27 mouse cellular contexts compared by ENCODE assay signal in genomic region chr15:77482140-77482794, GRCm38 (mm10). TPM values are rescaled to one million over a fixed set of nuclear protein-coding genes. Genes with fewer than 3 reads are reported as not detected.
A peak's percentile ranks its signal among the peaks of the same experiment; 100 is the strongest.
DNase-seq lines count a peak whose midpoint lies in the region; ATAC-seq and TF ChIP-seq lines count a peak whose summit lies in the region.
"Had no signal": no experiment of that assay in that cellular context is flagged by ENCODE, and none has a peak within 500 bp of the region (broad histone marks: within the 10 kb centered on the region; RNA-seq: fewer than 3 reads in every experiment).

No protein-coding gene starts in this region.

- TF ChIP-seq CTCF in stomach, postnatal 0 days (IDR thresholded peaks at IDR 0.05; ENCODE audit: low read depth), result no peak

- no peak overlapping the region for H3K4me2 ChIP-seq in stomach, embryonic 16.5 days (ENCODE audit: low read depth, low read length)
- no peak overlapping the region for H3K4me2 ChIP-seq in stomach, postnatal 0 days (replicated peaks; ENCODE audit: low read depth)
- H3K4me2 ChIP-seq: embryonic facial prominence, embryonic 13.5 days; forebrain, embryonic 13.5 days; heart, embryonic 13.5 days; hindbrain, embryonic 12.5 days had no signal

- H3K36me3 ChIP-seq in stomach, embryonic 16.5 days (ENCODE audit: control insufficient read depth, insufficient read depth, low read length), result no peaks in the 10 kb centered on the region
- no peaks in the 10 kb centered on the region for H3K36me3 ChIP-seq in stomach, postnatal 0 days (ENCODE audit: control insufficient read depth, insufficient read depth, low read length)
- H3K36me3 ChIP-seq: embryonic facial prominence, embryonic 13.5 days; heart, embryonic 13.5 days; hindbrain, embryonic 12.5 days had no signal

- no peaks in the 10 kb centered on the region for H3K27me3 ChIP-seq in stomach, embryonic 16.5 days (ENCODE audit: control insufficient read depth, insufficient read depth, low read length)
- no peaks in the 10 kb centered on the region for H3K27me3 ChIP-seq in stomach, postnatal 0 days (ENCODE audit: control insufficient read depth, insufficient read depth, low read length)
- H3K27me3 ChIP-seq: embryonic facial prominence, embryonic 13.5 days; forebrain, embryonic 13.5 days; hindbrain, embryonic 12.5 days had no signal

- TF ChIP-seq EP300 in stomach, postnatal 0 days (optimal IDR thresholded peaks at IDR 0.05), result no peak

- no peak overlapping the region for H3K9ac ChIP-seq in stomach, embryonic 16.5 days (ENCODE audit: low read length)
- no peak overlapping the region for H3K9ac ChIP-seq in stomach, postnatal 0 days (ENCODE audit: low read length)
- H3K9ac ChIP-seq: embryonic facial prominence, embryonic 13.5 days; forebrain, embryonic 13.5 days; forebrain, postnatal 0 days; heart, embryonic 13.5 days; hindbrain, embryonic 12.5 days had no signal

- no peaks in the 10 kb centered on the region for H3K9me3 ChIP-seq in stomach, embryonic 16.5 days (replicated peaks; ENCODE audit: control insufficient read depth, low read length)
- no peaks in the 10 kb centered on the region for H3K9me3 ChIP-seq in stomach, postnatal 0 days (ENCODE audit: control insufficient read depth, low read length)
- H3K9me3 ChIP-seq: embryonic facial prominence, embryonic 13.5 days; forebrain, embryonic 13.5 days; heart, embryonic 13.5 days; hindbrain, embryonic 12.5 days had no signal

- no peak overlapping the region for H3K27ac ChIP-seq in stomach, embryonic 16.5 days (ENCODE audit: low read length)
- no peak overlapping the region for H3K27ac ChIP-seq in stomach, postnatal 0 days (replicated peaks)
- H3K27ac ChIP-seq: embryonic facial prominence, embryonic 13.5 days; forebrain, embryonic 13.5 days; heart, embryonic 13.5 days; hindbrain, embryonic 12.5 days had no signal

- no peak overlapping the region for H3K4me3 ChIP-seq in stomach, embryonic 16.5 days (replicated peaks; ENCODE audit: low read length)
- H3K4me3 ChIP-seq in stomach, postnatal 0 days (ENCODE audit: low read depth, low read length), result no peak overlapping the region
- H3K4me3 ChIP-seq: embryonic facial prominence, embryonic 13.5 days; forebrain, embryonic 13.5 days; heart, embryonic 13.5 days; hindbrain, embryonic 12.5 days had no signal

- H3K4me1 ChIP-seq in stomach, embryonic 16.5 days (ENCODE audit: control insufficient read depth, insufficient read depth, low read length), result no peaks in the 10 kb centered on the region
- no peaks in the 10 kb centered on the region for H3K4me1 ChIP-seq in stomach, postnatal 0 days (replicated peaks; ENCODE audit: control insufficient read depth, insufficient read depth)
- H3K4me1 ChIP-seq: embryonic facial prominence, embryonic 13.5 days; forebrain, embryonic 13.5 days; heart, embryonic 13.5 days; hindbrain, embryonic 12.5 days had no signal

- ATAC-seq in stomach, embryonic 16.5 days (ENCODE audit: insufficient read depth, low FRiP score), result peak; percentile 50; the same call in 1 of the 2 replicates
- ATAC-seq in stomach, postnatal 0 days (ENCODE audit: low FRiP score, low TSS enrichment), result no peak
- ATAC-seq: forebrain, embryonic 13.5 days; forebrain, postnatal 0 days had no signal

- peak; percentile 26 for DNase-seq in kidney, adult 11 months
- no peak for DNase-seq in kidney, postnatal 25 days
- DNase-seq in stomach, postnatal 0 days (ENCODE audit: low spot score), result no peak
- peak; percentile 12 for DNase-seq in kidney, postnatal 10 days
- DNase-seq in yolk sac, embryonic 10.5 days (ENCODE audit: low spot score), result peak; percentile 8
- no peak for DNase-seq in thymus, postnatal 4 days
- DNase-seq in layer of hippocampus, postnatal 10 days (ENCODE audit: low spot score in 2 of 2), result no peak
- DNase-seq: adrenal gland, postnatal 10 days; cerebellum, adult 11 months; cerebellum, adult 8-10 months; cerebellum, postnatal 25 days; forebrain, postnatal 0 days; gastrocnemius, postnatal 14 days; heart, postnatal 36 days had no signal

- WGBS in stomach, embryonic 16.5 days, result 60% methylated on average over 4 of the region's 4 CpGs
- WGBS in stomach, postnatal 0 days, result 59% methylated on average over 4 of the region's 4 CpGs

RNA-seq across cellular contexts. Expression of gene Apol10a, which starts 5.4 kb away (rescaled TPM):
- not detected in 2 replicates for polyA plus RNA-seq in stomach, embryonic 16.5 days (2015; fragmentation: Nextera tagmentation; extraction: Ambion mirVana)
- not detected in 2 replicates for polyA plus RNA-seq in stomach, postnatal 0 days (2015; fragmentation: Nextera tagmentation; extraction: Ambion mirVana)
- total RNA-seq in layer of hippocampus, postnatal 10 days (2021), result not detected
- total RNA-seq: adrenal gland, postnatal 4 days; forebrain, postnatal 0 days; gastrocnemius, adult 18-20 months; gastrocnemius, postnatal 14 days; heart, postnatal 36 days; MEL had no signal
- polyA plus RNA-seq: brain, embryonic 14.5 days; embryonic facial prominence, embryonic 13.5 days; forebrain, embryonic 13.5 days; forebrain, postnatal 0 days; gonadal fat pad, adult 2 months; heart, embryonic 13.5 days; hindbrain, embryonic 12.5 days had no signal

RNA-seq across cellular contexts. Expression of gene Apol11a, which starts 25.8 kb away (rescaled TPM):
- not detected in 2 replicates for polyA plus RNA-seq in stomach, embryonic 16.5 days (2015; fragmentation: Nextera tagmentation; extraction: Ambion mirVana)
- not detected in 2 replicates for polyA plus RNA-seq in stomach, postnatal 0 days (2015; fragmentation: Nextera tagmentation; extraction: Ambion mirVana)
- total RNA-seq in layer of hippocampus, postnatal 10 days (2021), result not detected
- total RNA-seq: adrenal gland, postnatal 10 days; adrenal gland, postnatal 4 days; forebrain, postnatal 0 days; gastrocnemius, adult 18-20 months; gastrocnemius, postnatal 14 days; heart, postnatal 36 days had no signal
- polyA plus RNA-seq: brain, embryonic 14.5 days; embryonic facial prominence, embryonic 13.5 days; forebrain, embryonic 13.5 days; forebrain, postnatal 0 days; gonadal fat pad, adult 2 months; heart, embryonic 13.5 days; heart, postnatal 0 days; hindbrain, embryonic 12.5 days had no signal

RNA-seq across cellular contexts. Expression of gene Apol7b, which starts 35.0 kb away (rescaled TPM):
- polyA plus RNA-seq in stomach, embryonic 16.5 days (2015; fragmentation: Nextera tagmentation; extraction: Ambion mirVana), result 0.19 TPM in 1 of 2 replicates, not detected in the other
- 0.15 TPM in 1 of 2 replicates, not detected in the other for polyA plus RNA-seq in stomach, postnatal 0 days (2015; fragmentation: Nextera tagmentation; extraction: Ambion mirVana)
- not detected for total RNA-seq in layer of hippocampus, postnatal 10 days (2021)
- total RNA-seq: adrenal gland, postnatal 10 days; adrenal gland, postnatal 4 days; forebrain, postnatal 0 days; MEL had no signal
- polyA plus RNA-seq: brain, embryonic 14.5 days; C2C12; embryonic facial prominence, embryonic 13.5 days; forebrain, embryonic 13.5 days; heart, embryonic 13.5 days; heart, postnatal 0 days; hindbrain, embryonic 12.5 days had no signal

RNA-seq across cellular contexts. Expression of gene Apol7c, which starts 50.8 kb away (rescaled TPM):
- polyA plus RNA-seq in stomach, embryonic 16.5 days (2015; fragmentation: Nextera tagmentation; extraction: Ambion mirVana), result 0.46 and 0.75 TPM in 2 replicates
- polyA plus RNA-seq in stomach, postnatal 0 days (2015; fragmentation: Nextera tagmentation; extraction: Ambion mirVana), result 0.28 and 0.34 TPM in 2 replicates
- total RNA-seq in layer of hippocampus, postnatal 10 days (2021), result not detected
- total RNA-seq: adrenal gland, postnatal 4 days; forebrain, postnatal 0 days; gastrocnemius, adult 18-20 months; heart, adult 8-10 months; heart, postnatal 36 days; MEL had no signal
- polyA plus RNA-seq: brain, embryonic 14.5 days; C2C12; embryonic facial prominence, embryonic 13.5 days; forebrain, embryonic 13.5 days; forebrain, postnatal 0 days; heart, postnatal 0 days; hindbrain, embryonic 12.5 days had no signal

Comparison
In these comparisons a context has a peak if more than half of its experiments do, and no peak if none do; other contexts are left out.
1. DNase-seq: peak in kidney, adult 11 months (single experiment), kidney, postnatal 10 days (single experiment) and yolk sac, embryonic 10.5 days (single experiment); none in kidney, postnatal 25 days (0 of 2), stomach, postnatal 0 days (single experiment), thymus, postnatal 4 days (single experiment) and layer of hippocampus, postnatal 10 days (0 of 2).